Mouse (Mus musculus): ENCODE measurements around the gene Cadm2.

- TF ChIP-seq CTCF (IDR thresholded peaks at IDR 0.05; ENCODE audit: control insufficient read depth, insufficient read depth, insufficient read length) = no peak
- no peak for TF ChIP-seq MAX (IDR thresholded peaks at IDR 0.05)
These were observed 2.9 kb downstream of the Cadm2 start for GRCm38 (mm10) chr16:67617811-67618210.

All from C2C12 (cell line).